Mouse (Mus musculus) G1E (cell line): ENCODE measurements around the gene Tspan9. TPM values are rescaled to one million over a fixed set of nuclear protein-coding genes. Genes with fewer than 3 reads are reported as not detected.

Source experiments
- ATAC-seq: 2 replicates; pipeline ENCODE4 v1.8.0; 2016; ENCODE audit warnings: mild to moderate bottlenecking; ENCODE audit not compliant: insufficient number of reproducible peaks, poor library complexity, low FRiP score, severe bottlenecking; ENCODE audit errors: extremely low read depth
- DNase-seq: peaks from one replicate; pipeline ENCODE4 v3.0.0; 2012; ENCODE audit warnings: low spot score
- H3K27me3 ChIP-seq: 2 replicates; pipeline ENCODE4 v1.6.1; 2012; ENCODE audit warnings: mild to moderate bottlenecking, low read length, inconsistent platforms; ENCODE audit not compliant: insufficient read depth
- H3K36me3 ChIP-seq: replicated peaks from 2 replicates; pipeline ENCODE3; 2012; ENCODE audit warnings: mild to moderate bottlenecking, inconsistent platforms
- H3K4me1 ChIP-seq: 2 replicates; pipeline ENCODE4 v1.6.1; 2012; ENCODE audit warnings: low read depth, low read length, inconsistent platforms, mixed read lengths; ENCODE audit not compliant: insufficient read depth
- H3K4me3 ChIP-seq: 2 replicates; pipeline ENCODE4 v1.5.1; 2012; ENCODE audit warnings: low read depth, mild to moderate bottlenecking, inconsistent platforms, low read length, moderate library complexity, mixed read lengths
- H3K9me3 ChIP-seq: replicated peaks from 2 replicates; pipeline ENCODE4 v1.6.1; 2012; ENCODE audit warnings: inconsistent platforms
- CTCF ChIP-seq: IDR thresholded peaks from 2 replicates; pipeline ENCODE4 v1.5.1; 2012; ENCODE audit warnings: low read depth, low read length, inconsistent platforms, mixed read lengths
- GATA1 ChIP-seq: IDR thresholded peaks from 2 replicates; pipeline ENCODE4 v1.6.1; 2012; ENCODE audit warnings: borderline replicate concordance, low read length, inconsistent platforms, mixed read lengths
- GATA2 ChIP-seq: IDR thresholded peaks from 2 replicates; pipeline ENCODE4 v1.6.1; 2012; ENCODE audit warnings: low read depth, low read length, inconsistent platforms, borderline replicate concordance
- POLR2AphosphoS5 ChIP-seq: IDR thresholded peaks from 2 replicates; pipeline ENCODE4 v1.6.1; 2012; ENCODE audit warnings: low read depth, low read length, inconsistent platforms; ENCODE audit not compliant: insufficient replicate concordance
- TAL1 ChIP-seq: conservative IDR thresholded peaks from 2 replicates; pipeline ENCODE4 v1.6.1; 2012; ENCODE audit warnings: low read depth, low read length, inconsistent platforms, mixed read lengths
- polyA plus RNA-seq: library from polyadenylated mRNA; stranded (reverse); fragments of >175 nt; gene quantifications from 2 replicates; pipeline ENCODE4 v1.2.3, GENCODE M21; 2012
- total RNA-seq, 2 experiments: library from RNA; stranded (forward) in 1 of 2; stranded (reverse) in 1 of 2; fragments of 200-1000 nt in 1 of 2; fragments of >200 nt in 1 of 2; fragmentation: Nextera tagmentation in 1 of 2; gene quantifications; 2 replicates each; pipeline ENCODE4 v1.2.3; 2014 to 2017

The Tspan9 gene
- total and polyA plus RNA-seq, 3 experiments = 0.16 TPM; not detected in 2

DNA sequence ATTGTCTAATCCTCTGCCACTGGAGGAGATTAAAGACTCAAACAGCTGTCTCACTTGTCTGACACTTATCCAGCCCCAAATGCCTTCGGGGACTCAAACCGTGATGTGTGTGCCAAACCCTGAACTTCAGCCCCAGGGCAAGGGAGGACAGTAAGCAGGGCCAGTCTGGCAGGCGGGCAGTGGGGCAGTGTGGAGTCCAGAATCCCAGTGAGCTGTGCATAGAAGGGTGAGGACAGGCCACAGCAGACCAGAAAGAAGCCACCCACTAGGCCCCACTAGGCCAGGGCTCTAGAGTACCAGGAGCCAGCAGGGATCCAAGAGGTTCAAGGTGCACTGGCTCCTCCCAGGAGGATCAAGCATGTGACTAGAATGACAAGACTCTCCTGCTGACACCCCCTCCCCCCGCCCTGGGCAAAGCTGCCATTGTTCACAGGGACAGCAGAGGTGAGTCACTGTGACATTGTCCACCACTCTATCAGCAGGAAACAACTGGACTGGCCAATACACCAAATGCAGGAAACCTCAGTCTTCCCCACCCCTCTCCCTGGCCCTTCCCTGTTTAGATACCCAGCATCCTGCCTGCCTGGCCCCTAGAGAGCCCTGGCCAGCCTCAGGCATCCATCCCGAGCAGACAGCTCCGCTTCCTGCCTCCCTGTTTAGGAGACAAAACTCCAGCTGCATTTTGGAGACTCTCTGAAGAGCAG, 40.9 kb downstream of the Tspan9 start:
- Histone ChIP-seq H3K4me1 (no peaks in the 10 kb centered on the region), H3K9me3 (peaks cover 82% of the 10 kb centered on the region), H3K36me3 (no peaks in the 10 kb centered on the region), H3K27me3 (no peaks in the 10 kb centered on the region), H3K4me3 (no peak overlapping the region)
- TF ChIP-seq GATA2 (no peak), GATA1 (no peak), TAL1 (no peak), POLR2AphosphoS5 (no peak), CTCF (no peak)
- no peak for ATAC-seq
- no peak for DNase-seq

DNA sequence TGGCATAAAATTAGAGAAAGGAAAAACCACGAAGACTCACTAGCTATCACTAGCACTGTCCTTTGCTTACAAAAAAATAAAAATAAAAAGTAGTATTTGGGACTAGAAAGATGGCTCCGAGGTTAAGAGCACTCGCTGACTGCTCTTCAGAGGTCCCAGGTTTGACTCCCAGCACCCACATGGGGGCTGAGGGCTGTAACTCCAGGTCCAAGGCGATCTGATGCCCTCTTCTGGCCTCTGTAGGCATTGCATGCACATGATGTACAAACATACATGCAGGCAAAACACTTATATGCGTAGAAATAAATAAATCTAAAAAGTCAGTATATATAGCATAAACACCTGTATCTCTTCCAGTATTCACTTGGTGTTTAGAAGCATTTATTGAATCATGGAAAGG, 43.5 kb downstream of the Tspan9 start:
- Histone ChIP-seq H3K36me3 (no peaks in the 10 kb centered on the region), H3K4me3 (no peak overlapping the region), H3K27me3 (no peaks in the 10 kb centered on the region), H3K9me3 (peaks cover 81% of the 10 kb centered on the region), H3K4me1 (no peaks in the 10 kb centered on the region)
- no peak for DNase-seq
- TF ChIP-seq GATA1 = no peak
- TF ChIP-seq CTCF = no peak
- TF ChIP-seq TAL1 = no peak
- TF ChIP-seq POLR2AphosphoS5 = no peak
- TF ChIP-seq GATA2 = no peak
- ATAC-seq = no peak

- no peaks in the 10 kb centered on the region for H3K27me3 ChIP-seq
Measured at GRCm38 (mm10) chr6:128099190-128099589, 44.2 kb downstream of the Tspan9 start.

GRCm38 (mm10) chr6:128096521-128096920, 46.9 kb downstream of the Tspan9 start:
- no peaks in the 10 kb centered on the region for H3K27me3 ChIP-seq
- H3K4me1 ChIP-seq = no peaks in the 10 kb centered on the region
- no peak for TF ChIP-seq CTCF
- no peak for TF ChIP-seq POLR2AphosphoS5
- TF ChIP-seq GATA2 = no peak
- TF ChIP-seq TAL1 = no peak
- TF ChIP-seq GATA1 = no peak

More at GRCm38 (mm10) chr6:128099190-128099589, 44.2 kb downstream of the Tspan9 start:
- H3K9me3 ChIP-seq = peaks cover 82% of the 10 kb centered on the region
- DNase-seq = no peak
- no peaks in the 10 kb centered on the region for H3K4me1 ChIP-seq
- no peaks in the 10 kb centered on the region for H3K36me3 ChIP-seq
- ATAC-seq = no peak
- TF ChIP-seq TAL1 = no peak
- TF ChIP-seq GATA1 = no peak
- no peak overlapping the region for H3K4me3 ChIP-seq

DNA sequence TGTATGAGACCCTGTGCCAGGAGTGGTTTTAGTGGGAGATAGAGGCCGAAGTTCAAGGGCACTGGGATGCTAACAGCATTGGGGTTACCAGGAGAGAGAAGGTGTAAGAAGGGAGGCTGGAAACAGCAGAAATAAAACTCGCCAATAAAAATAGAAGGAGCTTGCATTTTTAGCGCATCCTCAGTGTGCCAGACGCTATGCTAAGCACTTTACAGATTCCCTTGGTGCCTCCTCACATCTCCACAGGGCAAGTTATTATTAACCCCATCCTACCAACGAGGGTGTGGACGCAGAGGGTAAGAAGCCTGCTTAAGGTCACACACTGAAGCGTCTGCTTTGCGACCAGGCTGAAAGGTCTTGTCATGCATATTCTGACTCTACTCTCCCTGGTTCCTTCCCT, 47.5 kb downstream of the Tspan9 start:
- no peak overlapping the region for H3K4me3 ChIP-seq
- no peak for TF ChIP-seq POLR2AphosphoS5
- TF ChIP-seq CTCF = no peak
- peaks cover 89% of the 10 kb centered on the region for H3K9me3 ChIP-seq
- ATAC-seq = no peak
- no peaks in the 10 kb centered on the region for H3K36me3 ChIP-seq
- DNase-seq = no peak
- no peaks in the 10 kb centered on the region for H3K27me3 ChIP-seq
- no peaks in the 10 kb centered on the region for H3K4me1 ChIP-seq

More at GRCm38 (mm10) chr6:128096521-128096920, 46.9 kb downstream of the Tspan9 start:
- Histone ChIP-seq H3K9me3 (peaks cover 87% of the 10 kb centered on the region), H3K36me3 (no peaks in the 10 kb centered on the region), H3K4me3 (no peak overlapping the region)
- DNase-seq (no peak), ATAC-seq (no peak)

GRCm38 (mm10) chr6:128095131-128095530, 48.3 kb downstream of the Tspan9 start:
- DNase-seq = no peak
- no peaks in the 10 kb centered on the region for H3K4me1 ChIP-seq
- H3K9me3 ChIP-seq = peaks cover 94% of the 10 kb centered on the region
- H3K36me3 ChIP-seq = no peaks in the 10 kb centered on the region
- no peak overlapping the region for H3K4me3 ChIP-seq
- H3K27me3 ChIP-seq = no peaks in the 10 kb centered on the region
- no peak for TF ChIP-seq GATA1
- no peak for TF ChIP-seq CTCF
- TF ChIP-seq TAL1 = no peak
- no peak for TF ChIP-seq POLR2AphosphoS5
- no peak for TF ChIP-seq GATA2
- no peak for ATAC-seq

DNA sequence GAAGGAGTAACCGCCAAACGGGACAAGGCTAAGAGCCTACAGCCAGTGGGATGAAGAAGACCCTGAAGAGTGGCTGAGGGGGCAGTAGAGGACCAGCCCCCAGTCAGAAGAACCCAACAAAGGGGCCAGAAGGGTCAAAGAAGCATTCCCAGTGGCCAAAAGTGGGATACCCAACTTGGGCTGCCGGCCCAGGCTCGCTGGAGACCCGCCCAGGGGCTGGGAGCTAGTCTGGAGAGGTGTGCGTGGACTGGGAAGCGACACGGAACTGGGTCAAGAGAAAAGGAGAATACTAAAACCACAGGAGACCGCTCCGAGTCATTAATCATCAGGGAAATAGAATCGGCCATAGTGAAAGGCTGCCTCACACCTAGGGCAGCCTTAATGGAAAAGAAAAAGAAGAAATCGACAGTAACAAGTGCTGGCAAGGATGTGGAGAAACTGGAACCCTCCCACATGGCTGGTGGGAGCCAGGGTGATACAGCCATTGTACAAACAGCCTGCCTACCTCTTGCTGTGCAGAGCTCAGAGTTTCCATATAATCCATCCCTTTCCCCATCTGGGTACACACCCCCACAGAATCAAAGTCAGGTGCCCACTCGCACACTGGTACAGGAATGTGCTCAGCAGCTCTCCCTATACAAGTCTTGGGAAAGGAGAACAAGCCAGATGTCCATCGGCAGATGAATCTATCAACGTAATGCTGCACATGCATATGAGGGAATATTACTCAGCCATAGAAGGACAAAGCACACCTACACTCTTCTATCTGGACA, 49.4 kb downstream of the Tspan9 start:
- ATAC-seq (no peak), DNase-seq (no peak)
- Histone ChIP-seq H3K27me3 (no peaks in the 10 kb centered on the region), H3K36me3 (no peaks in the 10 kb centered on the region), H3K9me3 (peaks cover 96% of the 10 kb centered on the region), H3K4me3 (no peak overlapping the region), H3K4me1 (no peaks in the 10 kb centered on the region)
- TF ChIP-seq GATA2 = no peak
- TF ChIP-seq CTCF = no peak
- no peak for TF ChIP-seq GATA1
- TF ChIP-seq TAL1 = no peak
- TF ChIP-seq POLR2AphosphoS5 = no peak
